In genomic region chr3:68012342-68012741, GRCm38 (mm10) we compare ENCODE assay signal across 28 mouse cellular contexts. TPM values are rescaled to one million over a fixed set of nuclear protein-coding genes. Genes with fewer than 3 reads are reported as not detected.
A peak's percentile ranks its signal among the peaks of the same experiment; 100 is the strongest.
DNase-seq lines count a peak whose midpoint lies in the region; ATAC-seq and TF ChIP-seq lines count a peak whose summit lies in the region.
"Had no signal": no experiment of that assay in that cellular context is flagged by ENCODE, and none has a peak within 500 bp of the region (broad histone marks: within the 10 kb centered on the region; RNA-seq: fewer than 3 reads in every experiment).

No protein-coding gene starts in this region.

- H3K36me3 ChIP-seq in intestine, embryonic 15.5 days = no peaks in the 10 kb centered on the region
- H3K36me3 ChIP-seq in intestine, postnatal 0 days (ENCODE audit: control insufficient read depth, insufficient read depth) = no peaks in the 10 kb centered on the region
- no peaks in the 10 kb centered on the region for H3K36me3 ChIP-seq in lung, embryonic 14.5 days (ENCODE audit: insufficient read depth)
- no peaks in the 10 kb centered on the region for H3K36me3 ChIP-seq in lung, embryonic 16.5 days (ENCODE audit: control insufficient read depth, insufficient read depth, low read length)
- no peaks in the 10 kb centered on the region for H3K36me3 ChIP-seq in intestine, embryonic 16.5 days (ENCODE audit: control insufficient read depth, insufficient read depth, low read length)
- H3K36me3 ChIP-seq: embryonic facial prominence, embryonic 13.5 days; embryonic facial prominence, embryonic 15.5 days; forebrain, embryonic 10.5 days; forebrain, embryonic 12.5 days; G1E had no signal

- H3K4me3 ChIP-seq in intestine, embryonic 15.5 days (replicated peaks) = no peak overlapping the region
- no peak overlapping the region for H3K4me3 ChIP-seq in intestine, postnatal 0 days (ENCODE audit: low read depth, low read length)
- H3K4me3 ChIP-seq in lung, embryonic 14.5 days (ENCODE audit: low read depth, low read length) = no peak overlapping the region
- no peak overlapping the region for H3K4me3 ChIP-seq in lung, adult 2 months (replicated peaks; ENCODE audit: extremely low read depth, low read depth, low read length)
- no peak overlapping the region for H3K4me3 ChIP-seq in lung, embryonic 16.5 days (ENCODE audit: low read length)
- H3K4me3 ChIP-seq in intestine, embryonic 16.5 days (ENCODE audit: low read length) = no peak overlapping the region
- H3K4me3 ChIP-seq: embryonic facial prominence, embryonic 13.5 days; embryonic facial prominence, embryonic 15.5 days; erythroblast, embryonic 14.5 days; forebrain, embryonic 10.5 days; forebrain, embryonic 12.5 days had no signal

- peak; percentile 34; the same call in 1 of the 2 replicates for ATAC-seq in intestine, embryonic 15.5 days
- no peak for ATAC-seq in intestine, postnatal 0 days
- ATAC-seq in lung, embryonic 14.5 days (ENCODE audit: insufficient read depth) = peak; percentile 85
- ATAC-seq in lung, embryonic 16.5 days (ENCODE audit: low read depth) = peak; percentile 93
- ATAC-seq in intestine, embryonic 16.5 days = peak; percentile 38; the same call in 1 of the 2 replicates
- ATAC-seq: activated CD4-positive, CD25-positive, alpha-beta regulatory T cell, adult 4 months; CD4-positive, CD25-positive, alpha-beta regulatory T cell, adult 4 months; forebrain, embryonic 14.5 days; Patski had no signal

- no peaks in the 10 kb centered on the region for H3K9me3 ChIP-seq in intestine, embryonic 15.5 days
- no peaks in the 10 kb centered on the region for H3K9me3 ChIP-seq in intestine, postnatal 0 days (ENCODE audit: control insufficient read depth)
- H3K9me3 ChIP-seq in lung, embryonic 14.5 days (ENCODE audit: low read depth, low read length) = no peaks in the 10 kb centered on the region
- no peaks in the 10 kb centered on the region for H3K9me3 ChIP-seq in lung, embryonic 16.5 days (ENCODE audit: control insufficient read depth, low read length)
- no peaks in the 10 kb centered on the region for H3K9me3 ChIP-seq in intestine, embryonic 16.5 days (ENCODE audit: control insufficient read depth, low read length)
- H3K9me3 ChIP-seq: embryonic facial prominence, embryonic 13.5 days; embryonic facial prominence, embryonic 15.5 days; forebrain, embryonic 10.5 days; forebrain, embryonic 12.5 days; G1E had no signal

- no peak for TF ChIP-seq CTCF in intestine, postnatal 0 days (IDR thresholded peaks at IDR 0.05; ENCODE audit: low read depth)
- TF ChIP-seq CTCF in lung, embryonic 14.5 days (IDR thresholded peaks at IDR 0.05; ENCODE audit: low read depth) = no peak
- no peak for TF ChIP-seq CTCF in lung, adult 2 months (IDR thresholded peaks at IDR 0.05; ENCODE audit: insufficient read depth, low read length)

- H3K4me2 ChIP-seq in intestine, embryonic 15.5 days (replicated peaks) = no peak overlapping the region
- no peak overlapping the region for H3K4me2 ChIP-seq in intestine, postnatal 0 days (replicated peaks; ENCODE audit: low read depth)
- no peak overlapping the region for H3K4me2 ChIP-seq in lung, embryonic 14.5 days
- H3K4me2 ChIP-seq in lung, embryonic 16.5 days (ENCODE audit: low read depth, low read length) = no peak overlapping the region
- H3K4me2 ChIP-seq in intestine, embryonic 16.5 days (ENCODE audit: low read depth, low read length) = no peak overlapping the region
- H3K4me2 ChIP-seq: embryonic facial prominence, embryonic 13.5 days; embryonic facial prominence, embryonic 15.5 days; forebrain, embryonic 12.5 days had no signal

- H3K27ac ChIP-seq in intestine, embryonic 15.5 days = no peak overlapping the region
- H3K27ac ChIP-seq in intestine, postnatal 0 days (ENCODE audit: low read depth, low read length) = no peak overlapping the region
- peak overlapping the region; percentile 4; the same call in 1 of the 2 replicates for H3K27ac ChIP-seq in lung, embryonic 14.5 days (ENCODE audit: low read depth)
- peak overlapping the region; percentile 36; the same call in 1 of the 2 replicates for H3K27ac ChIP-seq in lung, embryonic 16.5 days (ENCODE audit: low read length)
- no peak overlapping the region for H3K27ac ChIP-seq in intestine, embryonic 16.5 days (ENCODE audit: low read length)
- H3K27ac ChIP-seq: embryonic facial prominence, embryonic 13.5 days; embryonic facial prominence, embryonic 15.5 days; forebrain, embryonic 10.5 days; forebrain, embryonic 12.5 days had no signal

- TF ChIP-seq POLR2A in lung, adult 2 months (IDR thresholded peaks at IDR 0.05; ENCODE audit: borderline replicate concordance, extremely low read depth, low read depth, low read length) = no peak

- no peak overlapping the region for H3K9ac ChIP-seq in intestine, embryonic 15.5 days
- H3K9ac ChIP-seq in intestine, postnatal 0 days (ENCODE audit: low read depth, low read length) = no peak overlapping the region
- no peak overlapping the region for H3K9ac ChIP-seq in lung, embryonic 14.5 days
- no peak overlapping the region for H3K9ac ChIP-seq in lung, embryonic 16.5 days (ENCODE audit: low read length)
- no peak overlapping the region for H3K9ac ChIP-seq in intestine, embryonic 16.5 days (ENCODE audit: low read depth, low read length)
- H3K9ac ChIP-seq: embryonic facial prominence, embryonic 13.5 days; embryonic facial prominence, embryonic 15.5 days; forebrain, embryonic 12.5 days had no signal

- no peaks in the 10 kb centered on the region for H3K4me1 ChIP-seq in intestine, embryonic 15.5 days (replicated peaks)
- H3K4me1 ChIP-seq in intestine, postnatal 0 days (replicated peaks; ENCODE audit: control insufficient read depth, insufficient read depth, low read length) = no peaks in the 10 kb centered on the region
- no peaks in the 10 kb centered on the region for H3K4me1 ChIP-seq in lung, embryonic 14.5 days (ENCODE audit: insufficient read depth)
- H3K4me1 ChIP-seq in lung, adult 2 months (ENCODE audit: control insufficient read depth, insufficient read depth, low read length) = no peaks in the 10 kb centered on the region
- H3K4me1 ChIP-seq in lung, embryonic 16.5 days (replicated peaks; ENCODE audit: control insufficient read depth, insufficient read depth, low read length) = no peaks in the 10 kb centered on the region
- H3K4me1 ChIP-seq in intestine, embryonic 16.5 days (ENCODE audit: control insufficient read depth, insufficient read depth, low read length) = no peaks in the 10 kb centered on the region
- H3K4me1 ChIP-seq: embryonic facial prominence, embryonic 13.5 days; embryonic facial prominence, embryonic 15.5 days had no signal

- no peaks in the 10 kb centered on the region for H3K27me3 ChIP-seq in intestine, embryonic 15.5 days (replicated peaks)
- H3K27me3 ChIP-seq in intestine, postnatal 0 days (replicated peaks; ENCODE audit: control insufficient read depth, insufficient read depth, low read length) = no peaks in the 10 kb centered on the region
- H3K27me3 ChIP-seq in lung, embryonic 14.5 days (ENCODE audit: insufficient read depth, low read length) = no peaks in the 10 kb centered on the region
- H3K27me3 ChIP-seq in lung, embryonic 16.5 days (ENCODE audit: control insufficient read depth, insufficient read depth, low read depth, low read length) = no peaks in the 10 kb centered on the region
- H3K27me3 ChIP-seq in intestine, embryonic 16.5 days (replicated peaks; ENCODE audit: control insufficient read depth, insufficient read depth, low read length) = no peaks in the 10 kb centered on the region
- H3K27me3 ChIP-seq: CH12.LX; embryonic facial prominence, embryonic 13.5 days; embryonic facial prominence, embryonic 15.5 days; forebrain, embryonic 12.5 days had no signal

- DNase-seq in lung, embryonic 14.5 days = peak; percentile 50
- DNase-seq in lung, adult 2 months = no peak
- DNase-seq in lung, adult 18-20 months = no peak
- DNase-seq: adrenal gland, adult 8-10 months; adrenal gland, postnatal 14 days; adrenal gland, postnatal 36 days; B cell, adult 2 months; cerebellum, adult 11-12 months; cerebellum, adult 2 months; cerebellum, adult 9-10 months; cerebellum, postnatal 10 days; cerebellum, postnatal 25 days; embryo, embryonic 11 days had no signal

RNA-seq across cellular contexts. Expression of gene Schip1, which starts 52.3 kb away (rescaled TPM):
- 42.4 and 53.6 TPM in 2 replicates for polyA plus RNA-seq in intestine, embryonic 15.5 days (2015; fragmentation: Nextera tagmentation; extraction: Ambion mirVana)
- 24.2 TPM in 2 replicates for polyA plus RNA-seq in intestine, postnatal 0 days (2015; fragmentation: Nextera tagmentation; extraction: Ambion mirVana)
- 43.8 and 46.2 TPM in 2 replicates for polyA plus RNA-seq in lung, embryonic 14.5 days (2014; fragmentation: Nextera tagmentation; extraction: Ambion mirVana)
- polyA plus RNA-seq in lung, adult 2 months (2012; rRNA removed) = 22.5 and 29.5 TPM in 2 replicates
- 29.1 and 31.2 TPM in 2 replicates for polyA plus RNA-seq in lung, embryonic 16.5 days (2015; fragmentation: Nextera tagmentation; extraction: Ambion mirVana)
- 29.7 and 31.2 TPM in 2 replicates for polyA plus RNA-seq in intestine, embryonic 16.5 days (2015; fragmentation: Nextera tagmentation; extraction: Ambion mirVana)
- polyA plus RNA-seq: CD4-positive, CD25-positive, alpha-beta regulatory T cell, adult 4 months; G1E had no signal

Comparison
In these comparisons a context has a peak if more than half of its experiments do, and no peak if none do; other contexts are left out.
1. H3K27ac ChIP-seq: peak in lung, embryonic 14.5 days (single experiment) and lung, embryonic 16.5 days (single experiment); none in intestine, embryonic 15.5 days (single experiment), intestine, postnatal 0 days (single experiment) and intestine, embryonic 16.5 days (single experiment).